18 mouse cellular contexts compared by ENCODE assay signal in genomic region chr11:61346133-61346532, GRCm38 (mm10). TPM values are rescaled to one million over a fixed set of nuclear protein-coding genes. Genes with fewer than 3 reads are reported as not detected.
DNase-seq lines count a peak whose midpoint lies in the region; ATAC-seq and TF ChIP-seq lines count a peak whose summit lies in the region.
"Had no signal": no experiment of that assay in that cellular context is flagged by ENCODE, and none has a peak within 500 bp of the region (broad histone marks: within the 10 kb centered on the region; RNA-seq: fewer than 3 reads in every experiment).

No protein-coding gene starts in this region.

- H3K27me3 ChIP-seq in hindbrain, embryonic 11.5 days (ENCODE audit: control insufficient read depth, insufficient read depth, low read length): peaks cover 19% of the 10 kb centered on the region
- peaks cover 32% of the 10 kb centered on the region for H3K27me3 ChIP-seq in hindbrain, embryonic 12.5 days
- peaks cover 22% of the 10 kb centered on the region for H3K27me3 ChIP-seq in lung, embryonic 14.5 days (ENCODE audit: insufficient read depth, low read length)
- H3K27me3 ChIP-seq in MEL (ENCODE audit: control insufficient read depth in 1 of 2, insufficient read depth in 2 of 2, low read length in 2 of 2): peaks cover 2 to 22% of the 10 kb centered on the region in 2 experiments; a peak in 3 of 4 replicates

- no peaks in the 10 kb centered on the region for H3K79me2 ChIP-seq in MEL (ENCODE audit: control insufficient read depth, insufficient read depth, low read length, poor library complexity)

- TF ChIP-seq POLR2A in MEL (IDR thresholded peaks at IDR 0.05; ENCODE audit: control insufficient read depth in 1 of 2, insufficient read depth in 1 of 2, low read depth in 1 of 2, low read length in 2 of 2, poor library complexity in 1 of 2): no peak

- no peak overlapping the region for H3K9ac ChIP-seq in hindbrain, embryonic 11.5 days (ENCODE audit: low read depth, low read length)
- no peak overlapping the region for H3K9ac ChIP-seq in hindbrain, embryonic 12.5 days
- no peak overlapping the region for H3K9ac ChIP-seq in lung, embryonic 14.5 days
- no peak overlapping the region for H3K9ac ChIP-seq in MEL (ENCODE audit: control insufficient read depth, low read depth, low read length, poor library complexity, severe bottlenecking)
- H3K9ac ChIP-seq: heart, embryonic 15.5 days had no signal

- no peak for ATAC-seq in hindbrain, embryonic 11.5 days (ENCODE audit: low FRiP score)
- no peak for ATAC-seq in hindbrain, embryonic 12.5 days (ENCODE audit: low FRiP score)
- no peak for ATAC-seq in lung, embryonic 14.5 days (ENCODE audit: insufficient read depth)

- TF ChIP-seq RAD21 in MEL (IDR thresholded peaks at IDR 0.05; ENCODE audit: low read depth, low read length): no peak; the same call in 1 of the 2 replicates

- H3K4me3 ChIP-seq in hindbrain, embryonic 11.5 days (ENCODE audit: low read depth, low read length): no peak overlapping the region
- H3K4me3 ChIP-seq in hindbrain, embryonic 12.5 days: no peak overlapping the region
- no peak overlapping the region for H3K4me3 ChIP-seq in lung, embryonic 14.5 days (ENCODE audit: low read depth, low read length)
- H3K4me3 ChIP-seq in MEL (ENCODE audit: control insufficient read depth in 1 of 2, insufficient read depth in 1 of 2, low read depth in 2 of 2, low read length in 2 of 2): no peak overlapping the region
- H3K4me3 ChIP-seq: erythroblast, embryonic 14.5 days; heart, embryonic 15.5 days; myocyte had no signal

- 0 out of 2 replicates have a peak, but pooled peaks cover 3% of the 10 kb centered on the region for H3K4me1 ChIP-seq in hindbrain, embryonic 11.5 days (replicated peaks; ENCODE audit: control insufficient read depth, insufficient read depth, low read length)
- H3K4me1 ChIP-seq in hindbrain, embryonic 12.5 days: peaks cover 11% of the 10 kb centered on the region
- peaks cover 4% of the 10 kb centered on the region; the same call in 1 of the 2 replicates for H3K4me1 ChIP-seq in lung, embryonic 14.5 days (ENCODE audit: insufficient read depth)
- H3K4me1 ChIP-seq in MEL (ENCODE audit: control insufficient read depth in 1 of 2, insufficient read depth in 2 of 2, low read length in 2 of 2): no peaks in the 10 kb centered on the region

- peak; percentile 14 for DNase-seq in hindbrain, embryonic 11.5 days (ENCODE audit: low spot score)
- no peak for DNase-seq in lung, embryonic 14.5 days
- DNase-seq in lung, postnatal 36 days: no peak
- no peak for DNase-seq in MEL (ENCODE audit: low read depth, low spot score)
- peak; percentile 53 for DNase-seq in retina, embryonic 14.5 days (ENCODE audit: low spot score)
- no peak for DNase-seq in frontal cortex, postnatal 36 days (ENCODE audit: low spot score in 2 of 2)
- DNase-seq: adrenal gland, postnatal 10 days; gastrocnemius, postnatal 36 days; kidney, postnatal 10 days; left cerebral cortex, postnatal 4 days; lung, adult 18-20 months; thymus, adult 18-20 months had no signal

- no peaks in the 10 kb centered on the region for H3K9me3 ChIP-seq in hindbrain, embryonic 11.5 days (ENCODE audit: control insufficient read depth, low read length)
- no peaks in the 10 kb centered on the region for H3K9me3 ChIP-seq in hindbrain, embryonic 12.5 days (replicated peaks)
- no peaks in the 10 kb centered on the region for H3K9me3 ChIP-seq in lung, embryonic 14.5 days (ENCODE audit: low read depth, low read length)
- no peaks in the 10 kb centered on the region for H3K9me3 ChIP-seq in MEL (replicated peaks; ENCODE audit: insufficient read depth, low read length)
- H3K9me3 ChIP-seq: heart, embryonic 15.5 days had no signal

- no peak overlapping the region for H3K4me2 ChIP-seq in hindbrain, embryonic 11.5 days (replicated peaks; ENCODE audit: low read depth, low read length)
- H3K4me2 ChIP-seq in hindbrain, embryonic 12.5 days (replicated peaks): no peak overlapping the region
- H3K4me2 ChIP-seq in lung, embryonic 14.5 days: no peak overlapping the region
- H3K4me2 ChIP-seq: heart, embryonic 15.5 days had no signal

- no peak for TF ChIP-seq EP300 in MEL (IDR thresholded peaks at IDR 0.05; ENCODE audit: low read depth in 1 of 2, low read length in 2 of 2)

- peak; percentile 38 for TF ChIP-seq CTCF in lung, embryonic 14.5 days (IDR thresholded peaks at IDR 0.05; ENCODE audit: low read depth)
- TF ChIP-seq CTCF in MEL (IDR thresholded peaks at IDR 0.05 in 2 of 3, conservative IDR thresholded peaks at IDR 0.05 in 1 of 3; ENCODE audit: control insufficient read depth in 1 of 3, insufficient read depth in 1 of 3, low read depth in 2 of 3, low read length in 3 of 3, poor library complexity in 1 of 3, severe bottlenecking in 1 of 3): peak in 2 of 3 experiments; percentile 23 to 27; a peak in 2 of 6 replicates

- no peak overlapping the region for H3K27ac ChIP-seq in hindbrain, embryonic 11.5 days (ENCODE audit: low read depth, low read length)
- no peak overlapping the region for H3K27ac ChIP-seq in hindbrain, embryonic 12.5 days
- no peak overlapping the region for H3K27ac ChIP-seq in lung, embryonic 14.5 days (ENCODE audit: low read depth)
- no peak overlapping the region for H3K27ac ChIP-seq in MEL (ENCODE audit: control insufficient read depth, low read depth, low read length)
- H3K27ac ChIP-seq: heart, embryonic 15.5 days had no signal

- no peaks in the 10 kb centered on the region for H3K36me3 ChIP-seq in hindbrain, embryonic 11.5 days (ENCODE audit: control insufficient read depth, insufficient read depth, low read length)
- no peaks in the 10 kb centered on the region for H3K36me3 ChIP-seq in hindbrain, embryonic 12.5 days
- H3K36me3 ChIP-seq in lung, embryonic 14.5 days (ENCODE audit: insufficient read depth): no peaks in the 10 kb centered on the region
- no peaks in the 10 kb centered on the region for H3K36me3 ChIP-seq in MEL (ENCODE audit: control insufficient read depth in 1 of 2, insufficient read depth in 2 of 2, low read length in 2 of 2)
- H3K36me3 ChIP-seq: heart, embryonic 15.5 days had no signal

- 60% methylated on average over 8 of the region's 8 CpGs for WGBS in hindbrain, embryonic 11.5 days
- 59% methylated on average over 8 of the region's 8 CpGs for WGBS in hindbrain, embryonic 12.5 days
- 61% methylated on average over 8 of the region's 8 CpGs for WGBS in lung, embryonic 14.5 days

TF ChIP-seq in MEL, 35 proteins besides CTCF, POLR2A, EP300 and RAD21:
- no peak for TF ChIP-seq TAL1 (IDR thresholded peaks at IDR 0.05; ENCODE audit: low read length)
- TF ChIP-seq HCFC1 (IDR thresholded peaks at IDR 0.05; ENCODE audit: low read depth, low read length): no peak
- TF ChIP-seq SMC3 (IDR thresholded peaks at IDR 0.05; ENCODE audit: low read depth, low read length): peak; percentile 37; the same call in 1 of the 2 replicates
TF ChIP-seq in MEL: peak in this region for 1.

RNA-seq across cellular contexts. Expression of gene Slc47a2, which starts 3.5 kb away (rescaled TPM):
- not detected in 2 replicates for polyA plus RNA-seq in hindbrain, embryonic 11.5 days (2014; fragmentation: Nextera tagmentation; extraction: Ambion mirVana)
- not detected in 2 replicates for polyA plus RNA-seq in hindbrain, embryonic 12.5 days (2016; fragmentation: Nextera tagmentation; extraction: Ambion mirVana)
- polyA plus RNA-seq in lung, embryonic 14.5 days (2014; fragmentation: Nextera tagmentation; extraction: Ambion mirVana): not detected in 2 replicates
- 0.10 and 0.15 TPM in 2 replicates for total RNA-seq in MEL (2012; rRNA removed)
- under 1 TPM in 1 of 2 experiments, not detected in 1; 0.25 TPM for polyA plus RNA-seq in MEL (2012; ENCODE audit: insufficient read depth in 1 of 2, insufficient read length in 2 of 2, low read depth in 1 of 2, low replicate concordance in 2 of 2, missing spikeins in 1 of 2)
- total RNA-seq: adrenal gland, postnatal 10 days; common myeloid progenitor, adult 5-6 weeks; gastrocnemius, postnatal 36 days; megakaryocyte, adult 5-6 weeks had no signal
- polyA plus RNA-seq: erythroblast, embryonic 14.5 days had no signal

RNA-seq across cellular contexts. Expression of gene Slc47a1, which starts 32.0 kb away (rescaled TPM):
- polyA plus RNA-seq in hindbrain, embryonic 11.5 days (2014; fragmentation: Nextera tagmentation; extraction: Ambion mirVana): 0.08 and 0.15 TPM in 2 replicates
- polyA plus RNA-seq in hindbrain, embryonic 12.5 days (2016; fragmentation: Nextera tagmentation; extraction: Ambion mirVana): 0.10 and 0.20 TPM in 2 replicates
- polyA plus RNA-seq in lung, embryonic 14.5 days (2014; fragmentation: Nextera tagmentation; extraction: Ambion mirVana): 0.76 and 1.5 TPM in 2 replicates
- 0.04 TPM in 1 of 2 replicates, not detected in the other for total RNA-seq in MEL (2012; rRNA removed)
- polyA plus RNA-seq in MEL (2012; ENCODE audit: insufficient read depth in 1 of 2, insufficient read length in 2 of 2, low read depth in 1 of 2, low replicate concordance in 2 of 2, missing spikeins in 1 of 2): not detected
- total RNA-seq: common myeloid progenitor, adult 5-6 weeks; megakaryocyte, adult 5-6 weeks had no signal
- polyA plus RNA-seq: erythroblast, embryonic 14.5 days had no signal

Comparison
In these comparisons a context has a peak if more than half of its experiments do, and no peak if none do; other contexts are left out.
1. DNase-seq: peak in hindbrain, embryonic 11.5 days (single experiment) and retina, embryonic 14.5 days (single experiment); none in lung, embryonic 14.5 days (single experiment), lung, postnatal 36 days (single experiment), MEL (single experiment) and frontal cortex, postnatal 36 days (0 of 2).